Mouse (Mus musculus) liver, adult 2 months (tissue): ENCODE data around the gene Hexb.

Source experiments
- CTCF ChIP-seq: fragments of 200-500 bp; IDR thresholded peaks from 2 replicates; pipeline ENCODE4 v1.5.1; 2011; ENCODE audit warnings: low read depth, low read length, control low read depth
- POLR2A ChIP-seq: fragments of 200-500 bp; IDR thresholded peaks from 2 replicates; pipeline ENCODE4 v1.6.1; 2011; ENCODE audit warnings: low read length, control low read depth; ENCODE audit not compliant: insufficient read depth; ENCODE audit errors: extremely low read depth

GRCm38 (mm10) chr13:97197932-97198562 lies at the start of gene Hexb:
- TF ChIP-seq POLR2A (no peak), CTCF (peak; percentile 28)
